Comparison of ENCODE assay signal across 8 mouse cellular contexts in genomic region chr6:16668004-16668403, GRCm38 (mm10).
DNase-seq lines count a peak whose midpoint lies in the region; ATAC-seq and TF ChIP-seq lines count a peak whose summit lies in the region.
"Had no signal": no experiment of that assay in that cellular context is flagged by ENCODE, and none has a peak within 500 bp of the region (broad histone marks: within the 10 kb centered on the region; RNA-seq: fewer than 3 reads in every experiment).

No protein-coding gene starts in this region.

- WGBS in lung, adult 2 months, result 10% methylated on average over 2 of the region's 2 CpGs
- 0% methylated on average over 2 of the region's 2 CpGs for WGBS in forebrain, embryonic 12.5 days

- H3K9ac ChIP-seq in forebrain, embryonic 12.5 days, result no peak overlapping the region
- H3K9ac ChIP-seq: stomach, embryonic 15.5 days had no signal

- no peak for TF ChIP-seq POLR2A in lung, adult 2 months (IDR thresholded peaks at IDR 0.05; ENCODE audit: borderline replicate concordance, extremely low read depth, low read depth, low read length)

- no peak overlapping the region for H3K4me3 ChIP-seq in lung, adult 2 months (replicated peaks; ENCODE audit: extremely low read depth, low read depth, low read length)
- H3K4me3 ChIP-seq in forebrain, embryonic 12.5 days (replicated peaks), result no peak overlapping the region
- H3K4me3 ChIP-seq: stomach, embryonic 15.5 days had no signal

- H3K9me3 ChIP-seq in forebrain, embryonic 12.5 days, result no peaks in the 10 kb centered on the region
- H3K9me3 ChIP-seq: stomach, embryonic 15.5 days had no signal

- peak; percentile 82 for ATAC-seq in forebrain, embryonic 12.5 days (ENCODE audit: low FRiP score)

- H3K4me2 ChIP-seq in forebrain, embryonic 12.5 days, result no peak overlapping the region
- H3K4me2 ChIP-seq: stomach, embryonic 15.5 days had no signal

- no peak overlapping the region for H3K27ac ChIP-seq in forebrain, embryonic 12.5 days
- H3K27ac ChIP-seq: stomach, embryonic 15.5 days had no signal

- intact Hi-C loops in left cerebral cortex, postnatal 25 days (cut with DNase I), result no loop called here

- H3K36me3 ChIP-seq in forebrain, embryonic 12.5 days (replicated peaks), result no peaks in the 10 kb centered on the region
- H3K36me3 ChIP-seq: stomach, embryonic 15.5 days had no signal

- DNase-seq in lung, adult 2 months, result no peak
- DNase-seq in lung, postnatal 36 days, result no peak
- DNase-seq in kidney, postnatal 36 days, result peak; percentile 1 to 3
- peak; percentile 0 for DNase-seq in retina, postnatal 7 days (ENCODE audit: low read depth, low spot score)
- DNase-seq in thymus, adult 18-20 months, result no peak
- DNase-seq in left cerebral cortex, postnatal 25 days (ENCODE audit: low spot score in 2 of 2), result no peak

- H3K27me3 ChIP-seq in forebrain, embryonic 12.5 days, result no peaks in the 10 kb centered on the region
- H3K27me3 ChIP-seq: stomach, embryonic 15.5 days had no signal

- no peaks in the 10 kb centered on the region for H3K4me1 ChIP-seq in lung, adult 2 months (ENCODE audit: control insufficient read depth, insufficient read depth, low read length)
- H3K4me1 ChIP-seq in forebrain, embryonic 12.5 days, result peaks cover 3% of the 10 kb centered on the region; the same call in 1 of the 2 replicates
- H3K4me1 ChIP-seq: stomach, embryonic 15.5 days had no signal

- TF ChIP-seq CTCF in lung, adult 2 months (IDR thresholded peaks at IDR 0.05; ENCODE audit: insufficient read depth, low read length), result 0 out of 2 replicates have a peak, but pooled peaks have one; percentile 16

Comparison
In these comparisons a context has a peak if more than half of its experiments do, and no peak if none do; other contexts are left out.
1. DNase-seq: peak in kidney, postnatal 36 days (2 of 2) and retina, postnatal 7 days (single experiment); none in lung, adult 2 months (single experiment), lung, postnatal 36 days (single experiment), thymus, adult 18-20 months (0 of 2) and left cerebral cortex, postnatal 25 days (0 of 2).